Mouse (Mus musculus): ENCODE results near the gene Adam12.

Gene Adam12

GRCm38 (mm10) chr7:134150305-134150704, 81.6 kb downstream of the Adam12 start:
- DNase-seq (ENCODE audit: low spot score), result no peak

GRCm38 (mm10) chr7:134149351-134149750, 82.6 kb downstream of the Adam12 start:
- no peak for DNase-seq (ENCODE audit: low spot score)

DNA sequence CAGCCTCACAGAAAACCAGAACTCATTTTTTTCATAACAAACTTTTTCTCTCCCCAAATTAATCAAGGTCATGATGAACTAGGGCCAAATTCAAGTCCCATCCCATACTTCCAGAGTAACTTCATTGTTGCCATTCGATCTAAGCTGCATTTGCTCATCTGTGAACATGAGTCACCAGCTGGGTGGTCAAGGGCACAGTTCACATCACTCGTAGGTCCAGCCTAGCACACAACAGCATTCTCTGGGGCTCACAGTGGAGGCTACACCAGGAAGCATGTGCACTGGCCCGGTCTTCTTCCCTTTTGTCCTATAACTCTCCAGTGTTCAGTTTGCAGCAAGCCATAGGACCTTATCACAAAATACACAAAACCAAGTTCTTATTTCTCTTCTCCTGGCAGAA, 84.4 kb downstream of the Adam12 start:
- DNase-seq (ENCODE audit: low spot score), result no peak

DNA sequence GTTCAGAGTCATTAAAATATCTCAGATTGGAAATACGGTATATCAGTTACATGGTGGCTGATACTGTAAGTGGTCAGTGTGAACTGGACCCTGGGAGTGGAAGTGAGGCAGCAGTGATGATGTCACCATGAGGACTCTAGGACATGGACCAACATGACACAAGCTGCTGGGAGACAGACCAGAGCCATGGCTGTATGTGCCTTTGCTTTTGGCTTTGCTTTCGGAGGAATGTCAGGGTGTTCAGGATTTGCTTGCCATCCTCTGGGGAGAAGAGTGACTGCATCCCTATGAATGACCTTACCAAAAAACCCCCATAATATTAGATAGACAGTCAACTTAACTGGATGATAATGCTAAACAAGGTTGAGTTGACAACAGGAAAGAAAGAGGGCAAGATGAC, 85.1 kb downstream of the Adam12 start:
- no peak for DNase-seq (ENCODE audit: low spot score)

DNA sequence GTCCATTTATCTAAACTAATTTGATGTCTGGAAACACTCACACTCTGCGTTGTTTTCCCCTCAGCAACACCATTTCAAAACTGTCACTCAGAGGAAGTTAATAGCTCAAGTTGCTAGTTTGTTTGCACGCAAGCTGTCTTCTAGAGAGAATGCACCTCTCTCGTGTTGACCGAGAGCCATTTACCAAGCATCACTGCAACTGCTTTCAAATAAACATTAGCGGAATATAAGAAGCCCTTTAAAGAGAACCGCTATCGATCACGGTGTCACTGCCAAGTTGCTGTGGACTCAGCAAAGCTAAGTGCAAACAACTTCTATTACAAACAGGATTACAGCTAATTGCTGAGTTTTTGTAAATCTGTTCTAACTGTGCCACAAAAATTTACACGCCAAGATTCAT, 87.8 kb downstream of the Adam12 start:
- DNase-seq (ENCODE audit: low spot score), result no peak

DNA sequence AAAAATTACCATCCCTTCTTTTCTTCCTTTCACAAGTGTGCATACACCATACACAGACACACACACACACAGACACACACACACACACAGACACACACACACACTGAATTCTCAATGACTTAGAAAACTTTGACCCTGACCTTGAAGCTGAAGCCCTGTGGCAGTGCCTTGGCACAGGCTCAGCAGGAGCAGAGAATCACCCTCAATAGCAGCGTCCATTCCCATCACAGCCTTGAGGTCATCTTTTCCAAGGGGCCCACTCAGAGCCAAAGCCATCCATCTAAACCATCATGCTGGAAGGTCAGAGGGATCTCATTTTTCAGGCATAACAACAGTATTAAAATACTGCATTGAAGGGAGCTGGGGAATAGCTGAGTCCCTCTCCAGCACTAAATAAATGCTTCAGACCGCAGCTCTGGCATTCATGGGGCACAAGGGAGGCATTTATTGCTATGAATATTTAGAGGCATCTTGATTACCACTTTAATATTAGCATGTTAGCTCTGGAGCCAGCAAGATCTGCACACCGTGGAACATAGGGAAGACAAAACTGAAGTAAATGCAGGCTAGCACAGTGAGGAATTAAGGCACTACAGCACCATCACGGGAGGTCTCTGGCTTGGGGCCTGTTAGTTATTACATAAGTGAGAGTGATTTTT, 92.5 kb downstream of the Adam12 start:
- no peak for DNase-seq (ENCODE audit: low spot score)

GRCm38 (mm10) chr7:134132323-134132722, 99.6 kb downstream of the Adam12 start:
- peak; percentile 88 for DNase-seq (ENCODE audit: low spot score)

GRCm38 (mm10) chr7:134128087-134128522, 103.8 kb downstream of the Adam12 start:
- DNase-seq (ENCODE audit: low spot score), result no peak

GRCm38 (mm10) chr7:134121397-134121796, 110.5 kb downstream of the Adam12 start:
- no peak for DNase-seq (ENCODE audit: low spot score)

GRCm38 (mm10) chr7:134115438-134115837, 116.5 kb downstream of the Adam12 start:
- DNase-seq (ENCODE audit: low spot score), result no peak

DNA sequence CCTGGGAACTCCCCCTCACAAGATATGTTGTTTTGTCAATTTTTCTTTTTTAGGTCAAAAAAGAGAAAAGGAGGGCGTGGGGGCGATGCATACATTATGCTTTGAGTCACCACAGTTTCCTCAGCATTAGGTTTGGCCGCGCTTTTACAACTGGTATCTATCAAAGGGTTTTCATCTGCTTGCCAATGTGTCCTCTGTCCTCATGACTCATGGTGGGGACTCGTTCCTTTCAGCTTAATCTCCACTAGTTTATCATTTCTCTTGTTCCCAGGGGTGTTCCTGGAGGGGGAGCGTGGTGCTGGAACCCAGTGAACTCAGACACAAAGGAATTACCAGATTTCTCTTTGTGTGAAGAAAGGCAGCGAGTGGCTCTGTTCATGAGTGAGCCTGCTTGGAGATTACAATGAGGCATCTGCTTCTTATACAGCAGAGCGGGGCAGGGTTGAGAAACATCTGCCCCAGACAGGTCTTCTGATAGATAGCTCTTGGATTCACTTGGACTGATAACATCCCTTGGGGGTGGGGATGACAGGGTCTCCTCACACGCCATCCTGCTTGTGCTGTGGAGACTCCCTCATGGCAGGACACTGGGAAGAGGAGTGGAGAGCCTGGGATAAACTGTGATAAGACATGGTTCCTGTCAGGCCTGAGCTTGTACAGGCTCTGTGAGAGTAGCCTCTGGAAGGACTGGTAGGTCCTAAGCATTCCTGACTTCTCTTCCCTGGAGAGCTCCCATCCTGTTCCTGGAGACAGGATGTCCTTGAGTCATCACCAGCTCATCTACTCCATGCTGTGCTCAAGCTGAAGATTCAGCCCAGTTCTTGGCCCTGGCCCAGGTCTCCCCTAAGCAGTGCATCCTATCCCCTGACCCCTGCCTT, 117.4 kb downstream of the Adam12 start:
- no peak for DNase-seq (ENCODE audit: low spot score)

- DNase-seq (ENCODE audit: low spot score), result no peak
These were observed 118.1 kb downstream of the Adam12 start for GRCm38 (mm10) chr7:134113829-134114228.

GRCm38 (mm10) chr7:134110116-134110515, 121.8 kb downstream of the Adam12 start:
- no peak for DNase-seq (ENCODE audit: low spot score)

DNA sequence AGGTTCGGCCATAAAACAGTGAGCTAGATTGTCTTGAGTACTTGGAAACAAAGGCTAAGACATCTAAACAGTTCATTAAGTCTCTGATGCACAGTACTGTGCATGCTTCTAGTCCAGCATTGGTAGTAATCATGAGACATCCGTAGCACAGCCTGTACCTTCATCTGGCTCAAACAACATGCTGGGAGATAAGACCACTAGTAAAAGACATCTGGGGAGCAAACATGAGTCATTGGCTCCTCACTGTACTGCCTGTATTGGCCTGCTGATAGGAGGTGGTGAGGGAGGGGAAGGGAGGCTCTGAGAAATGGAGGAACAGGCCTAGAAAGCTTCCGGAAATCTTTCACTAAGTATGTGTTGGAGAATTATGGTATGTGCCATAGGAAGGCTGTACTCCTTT, 124.1 kb downstream of the Adam12 start:
- no peak for DNase-seq (ENCODE audit: low spot score)

DNA sequence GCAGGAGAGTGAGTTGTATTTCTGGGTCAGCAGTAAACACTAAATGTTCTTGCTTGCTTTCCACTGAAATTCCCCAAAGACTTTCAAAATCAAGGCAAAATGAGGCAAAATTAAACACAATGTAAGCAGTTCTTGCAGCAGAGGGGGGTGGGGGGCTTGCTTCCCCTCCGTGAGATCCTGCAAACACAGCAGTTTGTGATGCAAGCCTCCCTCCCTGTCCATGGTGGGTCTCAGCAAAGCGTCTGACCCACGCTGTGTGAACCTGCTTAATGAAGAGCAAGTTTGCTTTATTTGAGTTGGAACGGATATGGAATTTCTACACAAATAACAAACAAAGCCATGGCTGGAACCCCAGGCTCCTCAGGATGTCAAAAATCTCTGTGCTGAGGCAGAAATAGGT, 132.9 kb downstream of the Adam12 start:
- no peak for DNase-seq (ENCODE audit: low spot score)

GRCm38 (mm10) chr7:134097861-134098260, 134.1 kb downstream of the Adam12 start:
- no peak for DNase-seq (ENCODE audit: low spot score)

- no peak for DNase-seq (ENCODE audit: low spot score)
These were observed 138.1 kb downstream of the Adam12 start for GRCm38 (mm10) chr7:134093871-134094270.

- DNase-seq (ENCODE audit: low spot score), result no peak
These were observed 141.2 kb downstream of the Adam12 start for GRCm38 (mm10) chr7:134090764-134091163.

GRCm38 (mm10) chr7:134090256-134090655, 141.7 kb downstream of the Adam12 start:
- DNase-seq (ENCODE audit: low spot score), result no peak

DNA sequence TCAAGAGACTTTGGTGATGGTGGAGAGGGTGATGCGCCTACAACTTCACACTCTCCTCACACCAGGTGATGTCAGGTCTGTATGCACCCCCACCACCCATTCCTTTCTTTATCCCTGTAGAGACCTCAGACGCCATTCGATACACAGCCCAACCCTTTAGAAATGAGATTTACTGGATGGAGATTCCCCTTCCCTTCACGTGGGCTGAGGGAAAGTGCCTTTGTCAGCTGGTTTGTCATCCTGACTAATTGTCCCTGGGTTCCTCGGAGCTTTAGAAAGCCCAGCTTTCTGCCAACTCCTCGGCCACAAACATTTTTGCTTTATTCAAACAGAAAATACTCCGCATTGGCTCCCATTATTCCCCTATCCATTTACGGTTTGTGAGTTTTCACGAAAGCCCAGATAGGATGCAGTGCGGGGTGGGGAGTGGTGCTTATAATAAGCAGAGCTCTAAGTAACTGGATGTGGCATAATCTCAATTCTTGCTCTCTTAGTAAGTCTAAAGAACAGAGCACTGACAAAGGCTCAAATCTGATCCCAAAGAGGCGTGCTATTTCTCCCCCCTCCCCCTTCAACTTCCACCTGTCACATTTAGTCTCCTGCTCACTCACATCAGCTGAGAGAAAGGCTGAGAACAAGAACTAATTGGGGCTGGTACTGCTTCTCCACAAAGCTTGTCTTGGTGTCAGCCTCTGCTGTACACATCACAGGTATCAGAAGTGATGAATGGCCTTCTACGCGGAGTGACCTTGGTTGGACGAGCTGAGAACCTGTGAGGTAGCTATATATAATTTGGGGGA, 143.2 kb downstream of the Adam12 start:
- DNase-seq (ENCODE audit: low spot score), result peak; percentile 37

DNA sequence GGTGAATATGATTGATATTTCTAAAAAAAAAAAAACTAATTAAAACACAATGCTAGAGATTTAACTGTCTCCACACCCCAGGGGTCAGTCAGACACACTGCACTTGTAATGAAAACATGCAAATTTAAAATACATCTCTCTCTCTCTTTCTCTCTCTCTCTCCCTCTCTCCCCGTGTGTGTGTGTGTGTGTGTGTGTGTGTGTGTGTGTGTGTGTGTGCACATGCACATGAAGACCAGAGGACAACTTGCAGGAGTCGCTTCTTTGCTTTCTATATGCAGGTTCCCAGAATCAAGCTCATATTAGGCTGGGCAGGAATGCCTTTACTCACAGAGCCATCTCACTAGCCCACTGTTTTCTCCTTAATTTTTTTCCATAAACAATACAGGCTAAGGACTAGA, 146.6 kb downstream of the Adam12 start:
- no peak for DNase-seq (ENCODE audit: low spot score)

DNA sequence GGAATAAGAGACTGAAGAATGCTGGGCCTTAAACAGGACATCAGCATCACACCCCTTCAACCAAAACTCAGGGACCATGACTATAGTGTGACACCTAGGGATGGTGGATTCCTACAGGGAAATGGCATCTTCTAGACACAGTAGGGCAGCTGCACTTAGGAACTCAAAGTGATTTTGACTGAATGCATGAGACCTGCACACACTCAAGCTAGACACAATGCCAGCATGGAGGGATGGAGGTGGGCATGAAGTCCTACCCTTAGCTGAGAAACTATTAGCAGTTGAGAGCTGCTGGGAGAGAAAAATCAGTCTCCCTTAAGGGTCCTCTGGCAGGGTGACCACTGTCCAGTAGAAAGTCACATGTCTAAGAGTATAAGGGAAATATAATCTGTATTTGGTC, 147.0 kb downstream of the Adam12 start:
- no peak for DNase-seq (ENCODE audit: low spot score)

Measured in retina, embryonic 14.5 days (tissue).